Mouse (Mus musculus): Measurements from ENCODE around the gene Defb13.
A peak's percentile ranks its signal among the peaks of the same experiment; 100 is the strongest.
"Not testable (repeated sequence)": the region's sequence is repeated elsewhere in the genome, so short reads cannot be mapped to it uniquely, and the experiment has no call there.

The Defb13 gene

DNA sequence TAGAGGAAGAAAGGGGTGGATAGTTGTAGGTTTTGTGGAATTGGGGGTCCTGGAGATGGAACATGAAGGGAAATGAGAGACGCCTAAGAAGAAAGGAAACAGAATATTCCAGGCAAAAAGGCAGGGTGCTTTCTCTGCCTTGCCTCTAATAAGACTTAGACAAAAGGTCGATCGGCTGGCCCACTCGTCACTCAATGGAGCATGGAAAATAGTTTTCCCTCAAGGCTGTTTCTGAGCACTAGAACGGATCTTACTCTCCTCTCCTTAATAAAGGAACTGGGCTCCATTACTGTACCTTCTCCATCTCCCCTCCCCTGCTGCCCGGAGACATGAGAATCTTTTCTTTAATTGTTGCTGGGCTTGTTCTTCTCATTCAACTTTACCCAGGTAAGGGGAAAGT is at the start of gene Defb13:
Defb13 (plus strand) TSS at position 301 of the 400 bp plus-strand sequence.
- DNase-seq: no peak

GRCm38 (mm10) chr8:21906290-21906689 is 40.3 kb upstream of the Defb13 start, which contains the start of gene Defb11:
Gene Defb11, minus strand, starts transcription at chr8:21906412.
- DNase-seq: peak; percentile 23

- no peak for DNase-seq
Observed at GRCm38 (mm10) chr8:21911931-21912330, 34.6 kb upstream of the Defb13 start.

DNA sequence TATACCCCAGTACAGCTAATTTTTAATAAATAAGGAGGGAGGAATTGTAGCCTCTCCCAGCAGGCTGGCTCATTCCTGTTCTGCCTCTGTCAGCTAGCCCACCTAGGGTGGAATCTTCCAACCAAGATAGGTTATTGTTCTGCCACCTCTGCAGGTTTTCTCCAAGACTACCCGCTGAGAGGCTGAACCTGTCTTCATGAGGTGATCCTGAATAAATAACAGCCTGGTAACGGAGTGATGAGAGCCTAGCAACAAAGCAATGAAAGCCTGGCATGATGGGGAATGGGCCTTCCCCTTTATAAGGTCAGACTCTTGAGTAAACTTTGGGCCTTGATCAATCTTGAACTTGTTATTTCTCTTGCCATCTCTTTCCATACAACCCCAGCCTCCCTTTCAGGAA is 34.0 kb upstream of the Defb13 start:
- no peak for DNase-seq

DNA sequence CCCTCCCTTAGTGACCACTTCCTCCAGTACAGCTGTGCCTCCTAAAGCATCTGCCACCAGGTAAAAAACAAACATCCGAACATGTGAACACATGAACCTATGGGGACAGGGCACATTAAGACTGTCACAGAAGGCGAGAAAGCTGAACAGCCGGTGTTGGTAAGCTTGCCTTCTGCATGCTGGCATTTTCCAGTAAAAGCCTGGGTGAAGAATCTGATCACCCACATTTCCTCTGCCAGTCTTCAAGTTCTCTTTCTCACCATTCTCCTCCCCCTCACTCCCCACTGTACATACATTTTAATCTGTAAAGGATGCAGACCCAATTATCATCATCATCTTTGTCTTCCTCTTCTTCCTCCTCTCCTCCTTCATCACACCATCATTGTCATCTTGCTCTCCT is 30.9 kb upstream of the Defb13 start:
- DNase-seq: no peak

GRCm38 (mm10) chr8:21930754-21931153 is 15.8 kb upstream of the Defb13 start:
- not testable (repeated sequence) for DNase-seq

- DNase-seq: no peak
Observed at GRCm38 (mm10) chr8:21932610-21933009, 14.0 kb upstream of the Defb13 start, which contains the start of gene Defb15. Gene Defb15, minus strand, starts transcription at chr8:21932710.

DNA sequence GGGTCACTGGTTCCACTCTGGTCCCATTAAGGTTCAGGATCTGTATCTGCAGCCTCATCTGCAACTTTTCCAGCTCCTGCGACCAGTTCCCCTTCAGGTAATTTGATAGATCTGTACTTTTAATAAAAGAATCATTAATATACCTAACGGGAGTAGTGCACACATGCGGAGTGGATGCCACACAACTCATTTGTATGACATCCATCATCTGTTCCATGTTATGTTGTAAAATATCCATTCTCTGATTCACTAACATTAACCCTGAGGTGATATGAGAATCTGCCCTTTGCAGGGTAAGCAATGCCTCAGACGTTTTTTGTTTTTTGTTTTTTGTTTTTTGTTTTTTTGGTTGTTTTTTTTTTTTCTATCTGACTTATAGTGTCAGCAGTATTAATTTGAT is 8.5 kb upstream of the Defb13 start, which contains the start of gene Defb35:
Defb35 (plus strand) TSS at position 301 of the 400 bp plus-strand sequence.
- not testable (repeated sequence) for DNase-seq

- peak; percentile 10 for DNase-seq
Observed at GRCm38 (mm10) chr8:21947311-21948017, 902 bp downstream of the Defb13 start.

- DNase-seq: peak; percentile 46
Observed at GRCm38 (mm10) chr8:21955321-21955720, 8.8 kb downstream of the Defb13 start.

DNA sequence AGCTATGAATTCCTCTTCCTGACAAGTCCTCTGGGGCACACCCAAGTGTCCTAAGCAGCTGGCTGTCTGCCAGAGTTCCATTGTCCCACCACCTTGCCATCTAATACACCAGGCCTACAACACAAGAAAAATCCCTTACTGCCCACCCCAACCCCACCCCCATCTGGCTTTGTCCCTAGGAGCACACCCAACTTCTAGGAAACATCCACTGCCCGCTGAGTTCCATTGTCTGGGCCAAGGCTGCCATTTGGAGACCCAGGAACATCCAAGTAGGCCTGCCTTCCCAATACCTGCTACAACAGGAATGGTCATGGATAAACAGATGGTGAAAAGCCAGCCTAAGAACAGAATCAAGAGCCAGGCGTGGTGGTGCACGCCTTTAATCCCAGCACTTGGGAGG is 9.8 kb downstream of the Defb13 start:
- DNase-seq: no peak

- DNase-seq: no peak
Observed at GRCm38 (mm10) chr8:21958414-21958813, 11.9 kb downstream of the Defb13 start, which contains the start of gene Fam90a1a. Gene Fam90a1a, plus strand, starts transcription at chr8:21958714.

DNA sequence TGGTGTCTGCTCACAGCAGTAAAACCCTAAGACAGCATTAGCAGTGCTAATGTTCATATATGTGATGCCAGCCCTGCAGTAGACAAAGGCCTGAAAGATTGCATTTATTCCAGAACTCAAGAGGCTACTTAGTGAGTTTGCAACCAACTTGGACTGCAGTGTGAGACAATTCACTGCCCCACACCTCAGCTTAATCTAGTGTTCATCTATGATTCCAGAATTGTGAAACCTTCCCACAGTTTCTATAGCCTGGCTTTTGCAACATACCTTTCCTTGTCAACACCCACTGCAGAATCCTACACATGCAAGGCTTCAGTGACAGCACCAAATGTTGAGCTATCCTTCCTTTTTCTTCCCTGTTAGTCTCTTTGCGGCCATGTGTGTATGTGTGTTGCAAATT is 20.1 kb downstream of the Defb13 start:
- DNase-seq: no peak

- DNase-seq: no peak
Observed at GRCm38 (mm10) chr8:21969475-21969874, 22.9 kb downstream of the Defb13 start, which contains the start of gene Ccdc70. Gene Ccdc70, plus strand, starts transcription at chr8:21969775.

- DNase-seq: no peak
Observed at GRCm38 (mm10) chr8:21978193-21978592, 31.6 kb downstream of the Defb13 start.

DNA sequence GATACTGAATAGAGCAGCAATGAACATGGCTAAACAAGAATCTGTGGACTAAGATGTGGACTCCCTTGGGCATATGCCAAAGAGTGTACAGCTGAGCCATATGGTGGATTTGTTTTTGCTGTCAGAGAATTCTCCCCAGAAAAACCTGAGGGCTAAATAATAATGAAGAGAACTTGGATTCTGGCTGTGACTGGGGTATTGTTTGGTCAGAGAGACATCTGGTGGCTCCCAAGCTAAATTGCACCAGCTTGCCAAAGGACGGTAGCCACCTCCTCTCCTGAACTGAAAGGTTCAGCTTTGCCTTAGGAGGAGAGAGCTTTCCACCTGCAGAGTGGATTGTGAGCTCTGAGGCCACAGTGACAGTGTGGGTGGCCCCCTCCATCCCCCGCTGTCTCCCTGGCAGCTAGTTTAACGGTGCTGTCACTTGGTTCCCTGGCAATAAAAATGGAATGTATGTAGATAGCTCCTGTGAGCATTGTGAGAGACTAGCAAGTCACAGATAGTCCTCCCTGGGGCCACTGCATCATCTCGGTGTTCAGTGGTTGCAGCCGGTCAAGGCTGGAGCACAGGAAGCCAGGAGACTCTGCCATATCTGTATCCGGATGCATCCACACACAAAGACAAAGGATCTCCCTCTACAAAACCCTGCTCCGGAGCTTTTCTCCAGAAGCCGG is 35.2 kb downstream of the Defb13 start:
- no peak for DNase-seq

GRCm38 (mm10) chr8:21992184-21992583 is 45.6 kb downstream of the Defb13 start:
- DNase-seq: peak; percentile 52

DNA sequence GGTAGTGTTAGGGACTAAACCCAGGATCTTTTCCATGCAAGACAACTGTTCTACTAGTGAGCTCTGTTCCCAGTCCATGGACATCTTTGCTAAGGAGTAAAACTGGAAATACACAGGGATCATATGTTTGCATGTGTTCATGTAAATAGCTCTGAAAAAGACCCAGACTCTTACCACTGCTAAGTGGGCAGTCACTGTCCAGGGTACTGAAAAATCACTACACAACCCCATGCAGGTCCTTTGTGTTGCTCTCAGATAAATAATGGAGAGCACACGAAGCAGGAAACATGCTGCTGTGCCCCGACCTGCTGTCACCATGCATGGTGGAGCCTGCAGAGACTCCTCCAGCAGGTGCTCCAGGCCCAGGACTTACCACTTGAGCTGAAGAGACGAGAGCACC is 48.6 kb downstream of the Defb13 start:
- no peak for DNase-seq
